Mouse (Mus musculus) thymus, adult 2 months (tissue): ENCODE measurements around the gene Prpf40a.

Source experiments
- CTCF ChIP-seq: fragments of 200-500 bp; IDR thresholded peaks from 2 replicates; pipeline ENCODE4 v1.5.1; 2012; ENCODE audit warnings: mild to moderate bottlenecking, control low read depth, low read length, moderate library complexity, borderline replicate concordance; ENCODE audit not compliant: control insufficient read depth, poor library complexity, insufficient read depth; ENCODE audit errors: extremely low read depth
- POLR2A ChIP-seq: fragments of 200-500 bp; IDR thresholded peaks from 2 replicates; pipeline ENCODE4 v1.6.1; 2012; ENCODE audit warnings: mild to moderate bottlenecking, low read length, control low read depth, moderate library complexity; ENCODE audit not compliant: control insufficient read depth, poor library complexity, insufficient read depth; ENCODE audit errors: extremely low read depth

DNA sequence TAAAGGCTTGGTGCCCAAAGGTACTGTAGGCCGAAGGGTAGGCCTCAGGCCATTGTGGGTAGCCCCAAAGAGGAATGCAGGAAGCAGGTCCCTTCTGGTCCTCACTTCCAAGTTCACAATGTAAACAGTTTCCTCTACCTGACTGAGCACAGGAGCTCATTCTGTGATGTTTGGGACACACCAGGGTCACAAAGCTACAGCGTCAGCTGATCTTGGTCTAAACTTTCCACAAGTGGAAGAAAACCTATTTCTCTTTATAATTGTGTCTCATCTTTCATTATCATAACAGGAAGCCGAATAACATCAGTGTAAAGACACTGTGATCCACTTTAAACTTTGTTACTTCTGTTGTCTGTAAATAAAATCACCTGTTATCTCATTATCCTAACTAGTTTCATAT, 95.6 kb downstream of the Prpf40a start:
- TF ChIP-seq POLR2A: no peak
- TF ChIP-seq CTCF: no peak
